Mouse (Mus musculus) G1E (cell line): Measurements from ENCODE around the gene Tmem30c.

Source experiments
- CTCF ChIP-seq: IDR thresholded peaks from 2 replicates; pipeline ENCODE4 v1.5.1; 2012; ENCODE audit warnings: low read depth, low read length, inconsistent platforms, mixed read lengths
- GATA1 ChIP-seq: IDR thresholded peaks from 2 replicates; pipeline ENCODE4 v1.6.1; 2012; ENCODE audit warnings: borderline replicate concordance, low read length, inconsistent platforms, mixed read lengths
- GATA2 ChIP-seq: IDR thresholded peaks from 2 replicates; pipeline ENCODE4 v1.6.1; 2012; ENCODE audit warnings: low read depth, low read length, inconsistent platforms, borderline replicate concordance
- POLR2AphosphoS5 ChIP-seq: IDR thresholded peaks from 2 replicates; pipeline ENCODE4 v1.6.1; 2012; ENCODE audit warnings: low read depth, low read length, inconsistent platforms; ENCODE audit not compliant: insufficient replicate concordance
- TAL1 ChIP-seq: conservative IDR thresholded peaks from 2 replicates; pipeline ENCODE4 v1.6.1; 2012; ENCODE audit warnings: low read depth, low read length, inconsistent platforms, mixed read lengths

DNA sequence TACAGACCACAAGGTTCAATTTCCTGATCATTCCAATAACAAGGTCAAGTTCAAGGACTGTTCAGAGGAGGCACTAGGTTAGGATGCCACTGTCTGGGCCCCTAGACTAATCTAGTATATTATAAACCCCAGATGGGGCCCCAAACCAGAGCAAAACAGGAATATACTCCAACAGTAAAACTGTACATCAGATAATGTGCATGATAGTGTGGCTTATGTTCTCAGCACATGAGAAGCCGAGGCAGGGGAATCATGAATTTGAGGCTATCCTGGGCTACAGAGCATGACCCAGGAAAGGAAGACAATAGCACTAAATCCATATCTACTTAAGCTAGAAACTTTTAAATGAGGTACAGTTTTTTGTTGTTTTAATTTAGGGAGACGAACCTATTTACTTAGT, 19.5 kb upstream of the Tmem30c start:
- TF ChIP-seq CTCF: no peak
- TF ChIP-seq GATA1: no peak
- no peak for TF ChIP-seq POLR2AphosphoS5
- no peak for TF ChIP-seq TAL1
- TF ChIP-seq GATA2: no peak
